Mouse (Mus musculus): ENCODE measurements around the gene Med9. TPM values are rescaled to one million over a fixed set of nuclear protein-coding genes. Genes with fewer than 3 reads are reported as not detected.

Med9 gene
- polyA plus RNA-seq, 1 experiment from 2014 or later = 15.8 TPM

GRCm38 (mm10) chr11:60001231-60001980 lies 53.4 kb downstream of the Med9 start:
- no peak overlapping the region for H3K4me3 ChIP-seq (ENCODE audit: low read depth, low read length)
- no peak overlapping the region for H3K27ac ChIP-seq (ENCODE audit: low read depth)
- no peaks in the 10 kb centered on the region for H3K9me3 ChIP-seq (ENCODE audit: low read length)
- no peaks in the 10 kb centered on the region for H3K27me3 ChIP-seq (ENCODE audit: insufficient read depth, low read length)
- no peak overlapping the region for H3K4me2 ChIP-seq (ENCODE audit: low read depth, low read length)
- H3K4me1 ChIP-seq (ENCODE audit: insufficient read depth) = peaks cover 8% of the 10 kb centered on the region
- WGBS (ENCODE audit: insufficient replicate concordance) = 69% methylated on average over 5 of the region's 5 CpGs
- ATAC-seq (no peak), DNase-seq (no peak)
- no peaks in the 10 kb centered on the region for H3K36me3 ChIP-seq (replicated peaks; ENCODE audit: insufficient read depth, low read length)
- TF ChIP-seq CTCF (IDR thresholded peaks at IDR 0.05; ENCODE audit: low read depth) = no peak
- no peak overlapping the region for H3K9ac ChIP-seq (replicated peaks)

- H3K27me3 ChIP-seq (ENCODE audit: insufficient read depth, low read length) = no peaks in the 10 kb centered on the region
- H3K4me3 ChIP-seq (ENCODE audit: low read depth, low read length) = no peak overlapping the region
- no peaks in the 10 kb centered on the region for H3K9me3 ChIP-seq (ENCODE audit: low read length)
- WGBS (ENCODE audit: insufficient replicate concordance) = 80% methylated on average over 7 of the region's 8 CpGs
- H3K4me1 ChIP-seq (ENCODE audit: insufficient read depth) = no peaks in the 10 kb centered on the region
- no peak overlapping the region for H3K4me2 ChIP-seq (ENCODE audit: low read depth, low read length)
- no peak overlapping the region for H3K27ac ChIP-seq (ENCODE audit: low read depth)
- H3K9ac ChIP-seq (replicated peaks) = no peak overlapping the region
- no peaks in the 10 kb centered on the region for H3K36me3 ChIP-seq (replicated peaks; ENCODE audit: insufficient read depth, low read length)
- DNase-seq = no peak
- no peak for ATAC-seq
- TF ChIP-seq CTCF (IDR thresholded peaks at IDR 0.05; ENCODE audit: low read depth) = no peak
- TF ChIP-seq EP300 (IDR thresholded peaks at IDR 0.05; ENCODE audit: low read depth) = no peak
Measured at GRCm38 (mm10) chr11:60003811-60004210, 55.8 kb downstream of the Med9 start.

GRCm38 (mm10) chr11:60004716-60005115 lies 56.7 kb downstream of the Med9 start:
- Histone ChIP-seq H3K4me2 (ENCODE audit: low read depth, low read length) (no peak overlapping the region), H3K27ac (ENCODE audit: low read depth) (no peak overlapping the region), H3K36me3 (replicated peaks; ENCODE audit: insufficient read depth, low read length) (no peaks in the 10 kb centered on the region), H3K27me3 (ENCODE audit: insufficient read depth, low read length) (no peaks in the 10 kb centered on the region), H3K4me3 (ENCODE audit: low read depth, low read length) (no peak overlapping the region), H3K9me3 (ENCODE audit: low read length) (no peaks in the 10 kb centered on the region), H3K4me1 (ENCODE audit: insufficient read depth) (no peaks in the 10 kb centered on the region), H3K9ac (replicated peaks) (no peak overlapping the region)
- ATAC-seq (no peak), DNase-seq (no peak)
- 82% methylated on average over 6 of the region's 6 CpGs for WGBS (ENCODE audit: insufficient replicate concordance)
- TF ChIP-seq CTCF (IDR thresholded peaks at IDR 0.05; ENCODE audit: low read depth) = no peak
- TF ChIP-seq EP300 (IDR thresholded peaks at IDR 0.05; ENCODE audit: low read depth) = no peak

- TF ChIP-seq CTCF (IDR thresholded peaks at IDR 0.05; ENCODE audit: low read depth) = no peak
- TF ChIP-seq EP300 (IDR thresholded peaks at IDR 0.05; ENCODE audit: low read depth) = no peak
- H3K27me3 ChIP-seq (ENCODE audit: insufficient read depth, low read length) = no peaks in the 10 kb centered on the region
- H3K4me3 ChIP-seq (ENCODE audit: low read depth, low read length) = no peak overlapping the region
- DNase-seq = no peak
- no peak overlapping the region for H3K4me2 ChIP-seq (ENCODE audit: low read depth, low read length)
- H3K9ac ChIP-seq (replicated peaks) = no peak overlapping the region
- no peaks in the 10 kb centered on the region for H3K4me1 ChIP-seq (ENCODE audit: insufficient read depth)
- no peak overlapping the region for H3K27ac ChIP-seq (ENCODE audit: low read depth)
- H3K36me3 ChIP-seq (replicated peaks; ENCODE audit: insufficient read depth, low read length) = no peaks in the 10 kb centered on the region
- ATAC-seq = no peak
- H3K9me3 ChIP-seq (ENCODE audit: low read length) = no peaks in the 10 kb centered on the region
- whole genome bisulfite sequencing (ENCODE audit: insufficient replicate concordance) = 70% methylated on average over 3 of the region's 3 CpGs
Measured at GRCm38 (mm10) chr11:60005866-60006265, 57.9 kb downstream of the Med9 start.

GRCm38 (mm10) chr11:60009451-60009850 lies 61.4 kb downstream of the Med9 start:
- Histone ChIP-seq H3K9ac (replicated peaks) (no peak overlapping the region), H3K4me2 (ENCODE audit: low read depth, low read length) (no peak overlapping the region), H3K36me3 (replicated peaks; ENCODE audit: insufficient read depth, low read length) (no peaks in the 10 kb centered on the region), H3K27me3 (ENCODE audit: insufficient read depth, low read length) (no peaks in the 10 kb centered on the region), H3K4me3 (ENCODE audit: low read depth, low read length) (no peak overlapping the region), H3K9me3 (ENCODE audit: low read length) (no peaks in the 10 kb centered on the region), H3K27ac (ENCODE audit: low read depth) (no peak overlapping the region), H3K4me1 (ENCODE audit: insufficient read depth) (peaks cover 2% of the 10 kb centered on the region; the same call in 1 of the 2 replicates)
- no peak for ATAC-seq
- TF ChIP-seq EP300 (IDR thresholded peaks at IDR 0.05; ENCODE audit: low read depth) (no peak), CTCF (IDR thresholded peaks at IDR 0.05; ENCODE audit: low read depth) (no peak)
- WGBS (ENCODE audit: insufficient replicate concordance) = 76% methylated on average over 3 of the region's 3 CpGs
- DNase-seq = no peak

GRCm38 (mm10) chr11:60011516-60011915 lies 63.5 kb downstream of the Med9 start:
- Histone ChIP-seq H3K9me3 (ENCODE audit: low read length) (no peaks in the 10 kb centered on the region), H3K36me3 (replicated peaks; ENCODE audit: insufficient read depth, low read length) (no peaks in the 10 kb centered on the region), H3K27me3 (ENCODE audit: insufficient read depth, low read length) (no peaks in the 10 kb centered on the region), H3K4me3 (ENCODE audit: low read depth, low read length) (no peak overlapping the region), H3K4me2 (ENCODE audit: low read depth, low read length) (no peak overlapping the region), H3K4me1 (ENCODE audit: insufficient read depth) (peaks cover 2% of the 10 kb centered on the region; the same call in 1 of the 2 replicates), H3K9ac (replicated peaks) (no peak overlapping the region), H3K27ac (ENCODE audit: low read depth) (no peak overlapping the region)
- WGBS (ENCODE audit: insufficient replicate concordance) = 61% methylated on average over 3 of the region's 3 CpGs
- TF ChIP-seq EP300 (IDR thresholded peaks at IDR 0.05; ENCODE audit: low read depth) = no peak
- TF ChIP-seq CTCF (IDR thresholded peaks at IDR 0.05; ENCODE audit: low read depth) = no peak
- ATAC-seq (no peak), DNase-seq (no peak)

Other genes starting within 250 kb of the Med9 start
- 1.7 and 2.0 TPM in 2 replicates for gene Pld6, start 160.6 kb upstream of the Med9 start, polyA plus RNA-seq (2015; fragmentation: Nextera tagmentation; extraction: Ambion mirVana)
- 11.3 and 13.9 TPM in 2 replicates for gene Flcn, start 138.2 kb upstream of the Med9 start, polyA plus RNA-seq (2015; fragmentation: Nextera tagmentation; extraction: Ambion mirVana)
- gene Nt5m, start 108.8 kb upstream of the Med9 start, polyA plus RNA-seq (2015; fragmentation: Nextera tagmentation; extraction: Ambion mirVana) = 16.0 and 16.4 TPM in 2 replicates
- gene Cops3, start 108.4 kb upstream of the Med9 start, polyA plus RNA-seq (2015; fragmentation: Nextera tagmentation; extraction: Ambion mirVana) = 58.0 and 60.5 TPM in 2 replicates
- 2.2 and 3.2 TPM in 2 replicates for gene Rasd1, start 16.7 kb downstream of the Med9 start, polyA plus RNA-seq (2015; fragmentation: Nextera tagmentation; extraction: Ambion mirVana)
- 589 and 592 TPM in 2 replicates for gene Pemt, start 98.3 kb downstream of the Med9 start, polyA plus RNA-seq (2015; fragmentation: Nextera tagmentation; extraction: Ambion mirVana)
- 3.8 and 4.4 TPM in 2 replicates for gene Rai1, start 156.8 kb downstream of the Med9 start, polyA plus RNA-seq (2015; fragmentation: Nextera tagmentation; extraction: Ambion mirVana)